Mouse (Mus musculus) gastrocnemius, adult 2 months (tissue): ENCODE results near the gene Cnnm1. TPM values are rescaled to one million over a fixed set of nuclear protein-coding genes. Genes with fewer than 3 reads are reported as not detected.

Experiments used
- DNase-seq: peaks from one replicate; pipeline ENCODE4 v3.0.0; 2022
- H3K27ac ChIP-seq: fragments of 200-600 bp; 2 replicates; pipeline ENCODE4 v1.8.1; 2022; ENCODE audit warnings: mild to moderate bottlenecking
- H3K4me3 ChIP-seq: fragments of 200-600 bp; 2 replicates; pipeline ENCODE4 v1.8.1; 2022; ENCODE audit warnings: mild to moderate bottlenecking, moderate library complexity
- CTCF ChIP-seq: fragments of 200-600 bp; IDR thresholded peaks from 2 replicates; pipeline ENCODE4 v1.8.1; 2022; ENCODE audit warnings: antibody characterized with exemption, mild to moderate bottlenecking, moderate library complexity
- intact Hi-C: fragments of 180-260 bp; cut with DNase I; formaldehyde crosslinking; loops from one replicate; pipeline ENCODE4 v1.15.1; 2025
- total RNA-seq, 2 experiments: library from RNA; stranded (reverse); gene quantifications; 2 replicates each; pipeline ENCODE4 v1.2.3; 2021

Cnnm1 gene
- total RNA-seq, 2 experiments from 2014 or later: 0.08 TPM; not detected in 1

DNA sequence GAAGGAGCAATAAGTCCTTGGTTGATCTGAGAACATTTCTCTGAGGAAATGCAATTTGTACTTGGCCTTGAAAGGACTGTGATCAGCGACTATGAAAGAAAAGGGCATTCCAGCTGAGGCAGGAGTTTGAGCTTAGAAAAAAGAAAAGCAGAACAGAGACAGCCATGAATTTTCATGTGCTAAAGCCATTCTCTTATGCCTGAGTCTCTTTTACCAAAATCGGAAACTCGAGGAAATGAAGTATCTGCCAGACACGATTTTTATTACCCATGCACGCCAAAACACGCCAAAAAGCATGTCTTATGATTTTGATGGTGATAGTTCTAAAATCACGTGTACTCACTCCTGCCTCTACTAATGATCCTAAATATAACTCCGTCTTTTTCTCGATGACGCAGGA is 11.3 kb downstream of the Cnnm1 start:
- intact Hi-C loops: no loop called here
- no peak for TF ChIP-seq CTCF
- no peak overlapping the region for H3K27ac ChIP-seq
- no peak for DNase-seq
- no peak overlapping the region for H3K4me3 ChIP-seq

DNA sequence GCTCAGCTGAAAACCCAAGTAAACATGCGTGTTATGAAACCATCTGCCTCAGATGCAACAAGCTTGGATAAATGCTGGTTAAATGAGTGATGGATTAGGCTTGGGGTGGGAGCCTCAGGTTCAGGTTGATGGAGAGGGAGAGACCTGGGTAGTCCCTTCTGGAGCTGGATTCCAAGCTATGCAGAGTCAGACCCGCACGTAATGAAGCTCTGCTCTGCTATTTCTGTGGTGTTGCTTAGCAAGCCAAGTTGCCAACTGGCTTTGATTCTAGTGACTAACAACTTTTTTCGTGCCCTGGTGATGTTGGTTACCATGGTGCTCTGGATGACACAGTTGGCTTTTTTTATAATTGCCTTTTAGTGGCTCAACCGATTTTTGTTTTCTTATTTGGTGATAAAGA is 11.9 kb downstream of the Cnnm1 start:
- no peak overlapping the region for H3K27ac ChIP-seq
- TF ChIP-seq CTCF: no peak
- H3K4me3 ChIP-seq: no peak overlapping the region
- no peak for DNase-seq
- intact Hi-C loops: no loop called here

DNA sequence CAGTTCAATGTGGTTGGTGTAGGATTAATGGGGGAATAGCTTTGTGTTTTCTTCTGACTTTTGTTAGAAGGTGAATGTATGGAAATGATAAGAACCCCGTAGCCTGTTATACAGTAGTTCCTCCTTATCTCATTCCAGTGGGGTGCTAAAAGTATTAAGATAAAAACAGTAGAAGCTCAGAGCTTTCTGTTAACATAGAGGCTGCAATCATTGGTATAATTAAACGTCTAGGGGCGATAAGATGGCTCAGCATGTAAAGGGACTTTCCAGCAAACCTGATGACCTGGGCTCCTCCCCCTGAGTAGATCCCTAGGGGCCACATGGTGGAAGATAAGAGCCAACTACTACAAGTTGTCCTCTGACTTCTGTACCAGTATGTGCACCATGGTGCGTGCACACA is 12.8 kb downstream of the Cnnm1 start:
- intact Hi-C loops: no loop called here
- Histone ChIP-seq H3K4me3 (no peak overlapping the region), H3K27ac (no peak overlapping the region)
- no peak for DNase-seq
- TF ChIP-seq CTCF: no peak

DNA sequence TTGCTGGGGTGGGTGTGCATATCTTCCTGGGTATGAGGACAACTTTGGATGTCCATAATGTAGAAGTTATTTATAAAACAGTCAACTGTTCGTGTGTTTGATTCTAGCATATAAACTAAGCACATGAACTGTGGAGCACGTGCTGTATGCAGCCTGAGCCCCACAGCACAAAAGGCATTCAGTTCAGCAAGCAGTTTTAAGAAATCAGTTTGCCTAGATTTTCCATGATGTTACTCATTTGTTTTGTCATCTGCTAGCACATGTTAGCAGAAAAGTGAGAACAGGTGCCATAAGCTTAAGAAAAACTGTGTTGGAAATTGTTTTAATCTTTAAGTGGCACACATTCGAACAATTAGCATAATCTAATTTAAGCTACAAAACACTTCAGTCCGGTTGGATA is 19.7 kb downstream of the Cnnm1 start:
- DNase-seq: no peak
- Histone ChIP-seq H3K4me3 (no peak overlapping the region), H3K27ac (no peak overlapping the region)
- no peak for TF ChIP-seq CTCF
- intact Hi-C loops: no loop called here

DNA sequence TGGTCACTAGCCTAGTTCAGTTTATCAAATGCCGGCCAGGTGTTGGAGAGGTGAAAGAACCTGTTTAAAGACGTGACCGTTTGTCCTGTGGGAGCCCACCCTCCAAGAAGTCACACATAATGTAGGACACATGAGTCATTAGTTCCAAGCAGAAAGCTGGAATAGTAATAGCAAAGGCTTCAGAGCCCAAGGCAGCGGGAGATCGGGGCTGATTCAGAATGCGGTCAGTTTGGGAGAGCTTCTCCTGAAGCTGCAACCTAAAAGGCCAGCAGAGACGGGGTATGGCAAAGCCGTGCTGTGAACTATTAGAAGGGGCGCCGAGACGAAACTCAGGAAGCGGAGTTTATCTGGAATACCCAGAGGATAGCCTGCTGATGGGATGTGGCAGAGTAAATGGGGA is 20.2 kb downstream of the Cnnm1 start:
- H3K4me3 ChIP-seq: no peak overlapping the region
- no peak for TF ChIP-seq CTCF
- intact Hi-C loops: no loop called here
- DNase-seq: no peak
- H3K27ac ChIP-seq: no peak overlapping the region

DNA sequence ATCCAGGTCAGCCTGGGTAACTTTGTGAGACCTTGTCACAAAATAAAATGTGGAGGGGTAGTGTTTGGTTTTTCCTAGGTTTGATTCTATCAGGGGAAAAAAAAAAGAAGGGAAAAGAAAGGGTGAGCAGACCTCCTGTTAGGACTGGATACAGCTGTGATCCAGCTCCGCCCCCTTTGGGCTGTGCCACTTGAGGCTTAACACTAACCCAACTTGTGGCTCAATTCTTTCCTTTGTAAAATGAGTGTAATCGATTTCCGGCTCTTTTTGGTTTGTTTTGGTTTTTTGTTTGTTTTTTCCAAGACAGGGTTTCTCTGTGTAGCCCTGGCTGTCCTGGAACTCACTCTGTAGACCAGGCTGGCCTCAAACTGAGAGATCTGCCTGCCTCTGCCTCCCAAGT is 21.9 kb downstream of the Cnnm1 start:
- Histone ChIP-seq H3K27ac (no peak overlapping the region), H3K4me3 (no peak overlapping the region)
- intact Hi-C loops: no loop called here
- DNase-seq: no peak
- no peak for TF ChIP-seq CTCF

DNA sequence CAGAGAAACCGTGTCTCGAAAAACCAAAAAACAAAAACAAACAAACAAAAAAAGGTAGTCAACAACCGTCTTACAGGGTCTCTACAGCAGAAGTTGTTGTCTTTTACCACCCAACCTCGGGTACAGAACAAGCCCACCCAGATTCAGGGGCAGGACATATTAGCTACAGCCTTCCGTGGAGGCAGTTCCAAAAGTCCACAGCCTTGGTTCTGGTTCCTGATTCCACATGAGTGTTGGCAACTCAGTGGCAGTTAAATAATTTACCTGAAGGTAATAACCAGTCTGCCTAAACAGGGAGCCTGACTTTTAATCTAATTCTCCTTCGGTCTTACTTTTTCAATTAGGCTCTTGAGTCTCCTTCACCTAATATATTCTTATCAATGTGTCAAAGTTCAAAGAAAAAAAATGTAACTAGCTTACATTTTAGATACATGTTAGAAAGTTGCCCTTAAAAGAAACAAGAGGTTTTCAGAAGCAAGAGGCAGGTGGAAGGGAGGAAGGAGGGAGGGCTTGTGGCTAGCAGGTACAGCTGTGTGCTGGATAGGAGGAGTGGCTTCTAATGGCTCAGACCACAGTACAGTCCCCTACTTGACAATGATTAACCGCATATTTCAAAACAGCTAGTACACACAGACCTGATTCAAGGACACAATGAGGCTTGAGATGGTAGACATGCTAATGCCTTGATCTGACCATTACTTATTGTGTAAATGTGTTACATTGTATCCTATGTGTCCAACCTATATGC is 23.5 kb downstream of the Cnnm1 start:
- DNase-seq: no peak
- Histone ChIP-seq H3K4me3 (no peak overlapping the region), H3K27ac (no peak overlapping the region)
- TF ChIP-seq CTCF: no peak
- intact Hi-C loops: no loop called here

DNA sequence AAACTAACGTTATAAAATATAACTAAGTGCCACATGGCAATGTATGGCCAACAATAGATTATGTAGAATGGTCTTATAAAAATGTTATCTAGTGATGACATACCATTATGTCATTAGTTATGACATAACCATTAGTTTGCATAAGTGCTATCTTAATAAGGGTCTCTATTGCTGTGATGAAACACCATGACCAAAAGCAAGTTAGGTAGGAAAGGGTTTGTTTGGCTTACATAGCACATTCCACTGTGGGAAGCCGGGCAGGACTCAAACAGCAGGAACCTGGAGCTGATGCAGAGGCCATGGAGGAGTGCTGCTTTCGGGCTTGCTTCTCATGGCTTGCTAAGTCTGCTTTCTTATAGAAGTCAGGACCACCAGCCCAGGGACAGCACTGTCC is 24.1 kb downstream of the Cnnm1 start:
- H3K27ac ChIP-seq: no peak overlapping the region
- intact Hi-C loops: no loop called here
- no peak for TF ChIP-seq CTCF
- DNase-seq: no peak
- no peak overlapping the region for H3K4me3 ChIP-seq

DNA sequence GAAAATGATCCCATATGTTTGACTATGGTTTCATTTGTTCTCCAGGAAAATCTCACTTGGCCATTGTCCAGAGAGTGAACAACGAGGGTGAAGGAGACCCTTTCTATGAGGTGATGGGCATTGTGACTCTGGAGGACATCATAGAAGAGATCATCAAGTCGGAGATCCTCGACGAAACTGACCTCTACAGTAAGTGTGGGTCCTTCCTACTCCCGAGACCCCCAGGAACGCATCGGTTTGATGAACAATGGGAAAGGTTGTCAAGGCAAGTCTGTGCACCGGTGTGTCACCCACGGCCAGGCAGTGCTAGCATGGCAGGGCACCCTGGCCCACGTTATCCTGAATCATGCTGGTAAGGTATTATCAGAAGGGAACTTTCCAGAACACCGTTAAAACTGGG is 24.8 kb downstream of the Cnnm1 start:
- TF ChIP-seq CTCF: no peak
- intact Hi-C loops: no loop called here
- Histone ChIP-seq H3K27ac (no peak overlapping the region), H3K4me3 (no peak overlapping the region)
- DNase-seq: no peak

DNA sequence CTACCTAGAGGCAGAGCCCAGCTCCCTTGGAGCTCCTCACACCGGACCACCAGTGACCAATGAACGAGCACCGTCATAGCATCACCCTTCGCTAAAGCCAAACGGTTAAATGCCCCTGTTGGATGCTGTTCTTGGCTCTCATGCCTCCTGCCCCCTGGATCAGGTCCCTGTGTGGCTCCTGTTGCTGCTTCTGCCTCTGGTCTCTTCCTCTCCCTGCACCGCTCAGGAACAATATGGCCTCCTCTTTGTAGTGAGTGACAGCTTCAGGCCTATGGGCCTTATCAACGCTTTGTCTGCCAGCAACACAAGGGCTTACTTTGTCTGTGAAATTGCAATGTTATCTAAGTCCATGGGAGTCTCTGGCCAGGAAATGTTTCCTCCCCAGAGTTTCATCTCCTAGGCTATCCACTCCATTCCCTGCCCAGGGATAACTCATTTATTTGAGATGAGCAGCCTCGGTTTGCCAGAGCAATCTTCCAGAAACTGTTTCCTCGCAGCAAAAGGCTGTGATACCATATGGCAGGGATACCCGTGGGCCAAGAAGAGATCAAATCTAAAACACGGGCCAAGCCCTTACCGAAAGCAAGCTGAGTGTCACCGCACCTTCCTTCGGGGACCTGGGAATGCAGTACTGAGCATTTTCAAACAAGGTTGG is 25.5 kb downstream of the Cnnm1 start:
- TF ChIP-seq CTCF: no peak

DNA sequence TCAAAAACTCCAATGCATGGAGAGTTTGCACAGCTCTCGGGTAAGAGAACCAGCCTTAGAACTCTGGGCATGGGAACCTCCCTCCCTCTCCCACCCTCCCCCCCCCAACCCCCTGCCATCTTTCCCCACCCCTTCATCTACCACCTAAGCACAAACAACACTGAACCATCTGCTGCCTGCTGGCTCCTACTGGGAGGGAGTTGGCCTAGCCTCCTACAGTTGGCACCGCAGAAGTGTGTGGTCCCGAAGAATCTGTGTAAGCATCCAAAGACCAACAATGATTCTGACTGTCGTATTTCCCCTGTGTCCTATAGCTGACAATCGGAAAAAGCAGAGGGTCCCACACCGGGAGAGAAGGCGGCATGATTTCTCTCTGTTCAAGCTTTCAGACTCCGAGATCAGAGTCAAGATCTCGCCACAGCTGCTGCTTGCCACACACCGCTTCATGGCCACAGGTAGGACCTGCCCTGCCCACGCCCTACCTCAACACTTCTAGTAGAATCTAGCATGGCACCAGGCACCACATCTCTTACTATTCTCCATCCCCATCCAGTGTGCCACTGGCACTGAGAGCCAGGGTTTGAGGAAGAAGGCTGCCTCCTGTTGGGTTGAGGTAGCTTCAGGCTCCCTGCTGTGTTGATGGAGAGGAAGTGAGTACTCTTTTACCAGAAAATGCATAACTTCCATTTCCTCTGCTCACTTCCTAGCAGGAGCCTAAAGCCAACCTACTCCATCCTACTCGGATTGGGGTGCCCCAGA is 27.9 kb downstream of the Cnnm1 start:
- intact Hi-C loops: no loop called here

More for the DNA sequence above, 25.5 kb downstream of the Cnnm1 start:
- intact Hi-C loops: no loop called here
- DNase-seq: no peak
- Histone ChIP-seq H3K4me3 (no peak overlapping the region), H3K27ac (no peak overlapping the region)

DNA sequence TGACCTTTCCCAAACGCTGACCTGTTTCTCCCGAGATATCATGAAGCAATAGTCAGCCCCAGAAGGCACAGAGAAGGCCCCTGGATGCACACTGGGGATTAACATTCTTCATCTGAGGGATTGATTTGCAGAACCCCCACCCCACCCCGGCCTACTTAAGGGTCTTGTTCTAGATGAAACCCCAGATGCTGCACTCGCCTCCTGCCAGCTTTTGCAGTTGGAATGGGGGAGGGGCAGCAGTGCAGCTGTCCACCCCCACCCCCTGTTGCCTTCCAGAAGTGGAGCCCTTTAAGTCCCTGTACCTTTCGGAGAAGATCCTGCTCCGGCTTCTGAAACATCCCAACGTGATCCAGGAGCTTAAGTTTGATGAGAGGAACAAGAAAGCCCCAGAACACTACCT is 29.1 kb downstream of the Cnnm1 start:
- Histone ChIP-seq H3K27ac (no peak overlapping the region), H3K4me3 (no peak overlapping the region)
- no peak for TF ChIP-seq CTCF
- no peak for DNase-seq
- intact Hi-C loops: no loop called here

More for the DNA sequence above, 27.9 kb downstream of the Cnnm1 start:
- TF ChIP-seq CTCF: no peak
- Histone ChIP-seq H3K27ac (no peak overlapping the region), H3K4me3 (no peak overlapping the region)
- no peak for DNase-seq

DNA sequence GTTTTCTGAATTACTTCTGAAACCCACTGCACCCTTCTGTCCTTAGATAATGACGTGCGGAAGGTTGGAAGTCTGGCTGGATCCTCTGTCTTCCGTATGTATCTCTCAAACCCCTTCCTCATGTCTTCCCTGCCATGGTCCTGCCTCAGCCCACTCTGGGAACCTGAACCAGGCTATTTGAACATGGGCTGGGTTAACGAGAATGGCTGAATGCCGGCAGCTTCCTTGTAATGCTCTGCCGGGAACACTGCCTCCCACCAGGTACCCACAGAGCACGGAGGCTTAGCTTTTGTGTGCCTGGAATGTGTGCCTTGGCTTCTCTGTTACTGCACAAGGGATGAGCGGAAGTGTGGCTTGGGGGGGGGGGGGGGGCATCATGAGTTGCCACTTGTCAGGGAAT is 32.1 kb downstream of the Cnnm1 start:
- DNase-seq: no peak
- Histone ChIP-seq H3K27ac (no peak overlapping the region), H3K4me3 (no peak overlapping the region)
- intact Hi-C loops: no loop called here
- no peak for TF ChIP-seq CTCF
